Mouse (Mus musculus): ENCODE measurements around the gene Pts. TPM values are rescaled to one million over a fixed set of nuclear protein-coding genes. Genes with fewer than 3 reads are reported as not detected.

The Pts gene
- polyA plus RNA-seq, 1 experiment from 2014 or later, result 91.6 TPM

DNA sequence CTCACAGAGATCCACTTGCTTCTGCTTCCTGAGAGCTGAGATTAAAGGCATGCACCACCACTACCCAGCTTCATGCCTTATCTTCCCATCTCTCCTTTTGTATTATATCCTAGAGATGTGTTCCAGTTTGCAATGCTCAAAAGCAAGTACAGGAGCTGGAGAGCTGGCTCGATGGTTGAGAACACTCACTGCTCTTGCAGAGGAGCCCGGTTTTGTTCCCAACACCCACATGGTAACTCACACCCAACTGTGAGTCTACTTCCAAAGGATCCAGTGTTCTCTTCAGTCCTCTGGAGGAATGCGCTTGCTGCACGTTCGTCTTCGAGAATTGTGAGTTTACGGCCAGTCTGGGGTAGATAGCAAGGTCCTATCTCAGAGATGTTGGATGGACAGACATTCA is 53.2 kb downstream of the Pts start:
- Histone ChIP-seq H3K4me3 (ENCODE audit: low read length) (no peak overlapping the region), H3K27me3 (ENCODE audit: control insufficient read depth, insufficient read depth, low read length) (no peaks in the 10 kb centered on the region), H3K4me2 (ENCODE audit: low read depth, low read length) (no peak overlapping the region), H3K9me3 (replicated peaks; ENCODE audit: control insufficient read depth, low read length) (no peaks in the 10 kb centered on the region), H3K4me1 (ENCODE audit: control insufficient read depth, insufficient read depth, low read length) (peaks cover 10% of the 10 kb centered on the region; the same call in 1 of the 2 replicates), H3K36me3 (ENCODE audit: control insufficient read depth, insufficient read depth) (no peaks in the 10 kb centered on the region), H3K27ac (ENCODE audit: low read length) (no peak overlapping the region), H3K9ac (ENCODE audit: low read length) (no peak overlapping the region)
- no peak for ATAC-seq (replicated peaks; ENCODE audit: extremely low read depth, insufficient read depth, low FRiP score)
- 71% methylated on average over 7 of the region's 7 CpGs for WGBS

Other genes with a start within 250 kb of the Pts start
- gene Rpl10-ps3, start 183.8 kb downstream of the Pts start, polyA plus RNA-seq (2015; fragmentation: Nextera tagmentation; extraction: Ambion mirVana), result 174 and 219 TPM in 2 replicates
- 1.1 and 1.7 TPM in 2 replicates for gene Plet1, start 34.2 kb downstream of the Pts start, polyA plus RNA-seq (2015; fragmentation: Nextera tagmentation; extraction: Ambion mirVana)
- gene Il18, start 26.1 kb upstream of the Pts start, polyA plus RNA-seq (2015; fragmentation: Nextera tagmentation; extraction: Ambion mirVana), result 3.7 and 3.9 TPM in 2 replicates
- gene Bco2, start 26.5 kb upstream of the Pts start, polyA plus RNA-seq (2015; fragmentation: Nextera tagmentation; extraction: Ambion mirVana), result 0.21 TPM in 1 of 2 replicates, not detected in the other
- not detected in 2 replicates for gene Tex12, start 32.6 kb upstream of the Pts start, polyA plus RNA-seq (2015; fragmentation: Nextera tagmentation; extraction: Ambion mirVana)
- 852 and 860 TPM in 2 replicates for gene Sdhd, start 75.1 kb upstream of the Pts start, polyA plus RNA-seq (2015; fragmentation: Nextera tagmentation; extraction: Ambion mirVana)
- 243 and 261 TPM in 2 replicates for gene Timm8b, start 75.2 kb upstream of the Pts start, polyA plus RNA-seq (2015; fragmentation: Nextera tagmentation; extraction: Ambion mirVana)
- gene Pih1d2, start 88.6 kb upstream of the Pts start, polyA plus RNA-seq (2015; fragmentation: Nextera tagmentation; extraction: Ambion mirVana), result 1.9 and 3.1 TPM in 2 replicates
- 12.1 and 13.0 TPM in 2 replicates for gene Nkapd1, start 88.7 kb upstream of the Pts start, polyA plus RNA-seq (2015; fragmentation: Nextera tagmentation; extraction: Ambion mirVana)
- gene Dlat, start 131.1 kb upstream of the Pts start, polyA plus RNA-seq (2015; fragmentation: Nextera tagmentation; extraction: Ambion mirVana), result 147 and 156 TPM in 2 replicates
- 8.6 and 10.3 TPM in 2 replicates for gene Dixdc1, start 210.8 kb upstream of the Pts start, polyA plus RNA-seq (2015; fragmentation: Nextera tagmentation; extraction: Ambion mirVana)
- gene 2310030G06Rik, start 217.8 kb upstream of the Pts start, polyA plus RNA-seq (2015; fragmentation: Nextera tagmentation; extraction: Ambion mirVana), result 7.9 and 9.8 TPM in 2 replicates
- 1,241 and 1,315 TPM in 2 replicates for gene Cryab, start 222.6 kb upstream of the Pts start, polyA plus RNA-seq (2015; fragmentation: Nextera tagmentation; extraction: Ambion mirVana)
- 242 and 286 TPM in 2 replicates for gene Hspb2, start 223.6 kb upstream of the Pts start, polyA plus RNA-seq (2015; fragmentation: Nextera tagmentation; extraction: Ambion mirVana)
- 10.7 and 11.0 TPM in 2 replicates for gene Fdxacb1, start 239.5 kb upstream of the Pts start, polyA plus RNA-seq (2015; fragmentation: Nextera tagmentation; extraction: Ambion mirVana)
- 27.2 and 27.5 TPM in 2 replicates for gene Alg9, start 246.3 kb upstream of the Pts start, polyA plus RNA-seq (2015; fragmentation: Nextera tagmentation; extraction: Ambion mirVana)
- gene 1110032A03Rik, start 246.8 kb upstream of the Pts start, polyA plus RNA-seq (2015; fragmentation: Nextera tagmentation; extraction: Ambion mirVana), result 28.7 and 30.0 TPM in 2 replicates